Mouse (Mus musculus) thymus, adult 18-20 months (tissue): ENCODE data around the gene Traf4.
A peak's percentile ranks its signal among the peaks of the same experiment; 100 is the strongest.
"Not testable (repeated sequence)": the region's sequence is repeated elsewhere in the genome, so short reads cannot be mapped to it uniquely, and the experiment has no call there.

Source experiments
- DNase-seq, 2 experiments: peaks; one replicate each; pipeline ENCODE4 v3.0.0; 2022; ENCODE audit warnings: mixed read lengths in 2 of 2

Gene Traf4

DNA sequence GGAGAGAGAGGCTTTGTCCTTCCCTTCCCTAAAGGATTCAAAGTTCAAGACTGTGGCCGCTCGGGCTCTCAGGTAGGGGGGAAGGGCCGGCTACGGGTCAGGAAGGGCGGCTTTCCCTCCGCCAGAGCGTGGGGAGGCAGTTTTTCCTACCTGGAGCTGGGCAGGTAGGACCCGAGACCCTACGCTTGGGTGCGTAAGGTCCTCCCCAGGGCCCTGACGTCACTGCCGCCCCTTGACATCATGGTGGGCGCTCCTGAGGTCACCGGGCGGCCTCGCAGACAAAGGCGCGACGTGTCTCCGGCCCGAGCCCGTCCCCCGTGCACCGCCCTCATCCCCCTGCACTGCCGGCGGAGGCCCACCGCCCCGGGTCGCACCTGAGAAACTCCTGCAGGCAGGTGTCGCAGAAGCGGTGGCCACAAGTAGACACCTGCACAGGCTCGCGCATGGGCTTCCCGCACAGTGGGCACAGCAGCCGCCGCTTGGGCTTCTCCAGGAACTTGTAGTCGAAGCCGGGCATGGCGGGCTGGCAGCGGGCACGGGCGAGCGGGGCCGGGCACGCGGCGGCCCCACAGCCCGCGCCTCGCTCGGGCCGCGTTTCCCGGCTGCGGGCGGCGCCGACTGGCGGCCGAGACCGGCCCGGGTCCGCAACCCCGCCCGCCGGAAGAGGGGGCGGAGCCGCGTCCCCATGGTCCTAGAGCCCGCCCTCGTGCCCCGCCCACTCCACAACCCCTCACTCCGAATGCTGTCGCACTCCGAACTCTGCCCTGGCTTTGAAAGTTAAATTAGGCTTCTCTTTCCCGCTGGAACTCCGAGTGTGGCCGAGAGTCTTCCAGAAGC lies at the start of gene Traf4:
TSS of gene Traf4 (minus strand) at position 666 of the 837 bp plus-strand sequence.
- peak; percentile 69 to 77 for DNase-seq

- DNase-seq, result peak in 1 of 2 experiments; percentile 19
Measured at GRCm38 (mm10) chr11:78213086-78213817, 47.9 kb upstream of the Traf4 start.

DNA sequence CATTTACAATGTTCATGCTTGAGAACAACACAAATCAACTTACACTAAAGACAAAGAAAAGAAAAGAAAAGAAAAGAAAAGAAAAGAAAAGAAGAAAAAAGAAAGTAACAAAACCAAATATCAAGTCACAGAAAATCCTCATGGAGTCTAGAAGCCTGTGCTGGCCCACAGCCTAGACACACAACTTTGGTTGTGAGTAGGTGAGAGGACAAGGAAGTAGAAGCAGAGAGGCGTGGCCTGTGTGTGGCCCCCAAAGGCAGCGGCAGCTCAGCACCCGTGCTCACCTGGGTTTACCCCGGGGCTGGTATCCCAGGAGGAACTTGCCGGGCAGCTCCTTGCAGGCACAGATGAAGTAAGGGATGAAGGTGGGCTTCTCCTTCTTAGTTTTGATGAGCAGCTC lies 46.1 kb upstream of the Traf4 start:
- no peak for DNase-seq

DNA sequence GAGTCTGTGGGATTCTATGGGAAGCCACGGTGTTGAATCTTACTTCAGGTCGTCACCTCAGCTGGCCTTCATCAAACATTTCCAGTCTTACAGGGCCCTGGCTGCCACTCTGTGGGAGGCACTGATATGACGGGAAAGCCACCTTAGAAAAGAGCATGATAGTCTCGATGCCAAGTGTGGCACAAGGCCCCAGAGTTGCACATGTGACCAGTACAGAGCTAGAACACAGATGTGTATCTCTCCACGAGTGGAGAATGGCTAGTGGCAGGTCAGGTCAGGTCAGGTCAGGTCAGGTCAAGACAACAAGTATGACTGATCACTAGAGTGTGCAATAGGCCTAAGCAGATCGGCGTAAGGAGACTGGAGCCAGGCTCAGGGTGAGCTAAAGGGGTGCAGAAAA lies 45.2 kb upstream of the Traf4 start:
- no peak for DNase-seq

DNA sequence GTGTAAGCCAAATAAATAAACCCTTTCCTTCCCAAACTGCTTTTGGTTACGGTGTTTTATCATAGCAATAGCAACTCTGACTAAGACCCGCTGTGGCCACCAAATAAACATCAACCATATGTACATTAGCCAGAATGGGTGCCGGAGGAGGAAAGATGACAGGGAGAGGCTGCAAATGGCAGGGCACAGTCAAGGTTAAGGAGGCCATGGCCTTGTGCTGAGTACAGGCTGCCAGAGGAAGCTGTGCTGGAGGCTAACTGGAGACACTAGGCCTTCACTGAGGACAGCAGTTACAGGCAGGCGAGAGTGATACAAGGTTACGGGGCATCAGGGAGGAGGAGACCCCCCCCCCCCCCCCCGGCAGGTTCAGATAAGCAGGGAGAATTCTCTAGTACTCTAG lies 44.5 kb upstream of the Traf4 start:
- no peak for DNase-seq

- no peak for DNase-seq
Measured at GRCm38 (mm10) chr11:78207190-78207589, 41.8 kb upstream of the Traf4 start.

GRCm38 (mm10) chr11:78205361-78206206 lies 40.2 kb upstream of the Traf4 start:
- DNase-seq, result no peak

- no peak for DNase-seq
Measured at GRCm38 (mm10) chr11:78204287-78204686, 38.9 kb upstream of the Traf4 start.

DNA sequence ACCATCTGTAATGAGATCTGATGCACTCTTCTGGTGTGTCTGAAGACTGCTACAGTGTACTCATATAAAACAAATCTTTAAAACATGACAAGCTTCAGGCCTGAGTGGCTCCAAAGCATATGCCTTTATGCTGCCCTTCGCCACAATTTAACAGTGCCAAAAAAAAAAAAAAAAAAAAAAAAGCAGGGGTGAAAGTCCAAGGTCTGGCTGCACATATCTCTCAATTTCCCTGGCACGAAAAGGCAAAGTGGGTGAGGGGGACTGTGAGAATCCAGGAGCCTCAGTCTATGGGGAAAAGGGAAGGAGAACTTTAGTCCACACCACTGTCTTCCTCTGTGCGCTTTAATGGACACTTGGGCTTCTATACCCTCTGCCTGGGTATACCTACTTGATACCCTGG lies 37.0 kb upstream of the Traf4 start:
- DNase-seq, result no peak

DNA sequence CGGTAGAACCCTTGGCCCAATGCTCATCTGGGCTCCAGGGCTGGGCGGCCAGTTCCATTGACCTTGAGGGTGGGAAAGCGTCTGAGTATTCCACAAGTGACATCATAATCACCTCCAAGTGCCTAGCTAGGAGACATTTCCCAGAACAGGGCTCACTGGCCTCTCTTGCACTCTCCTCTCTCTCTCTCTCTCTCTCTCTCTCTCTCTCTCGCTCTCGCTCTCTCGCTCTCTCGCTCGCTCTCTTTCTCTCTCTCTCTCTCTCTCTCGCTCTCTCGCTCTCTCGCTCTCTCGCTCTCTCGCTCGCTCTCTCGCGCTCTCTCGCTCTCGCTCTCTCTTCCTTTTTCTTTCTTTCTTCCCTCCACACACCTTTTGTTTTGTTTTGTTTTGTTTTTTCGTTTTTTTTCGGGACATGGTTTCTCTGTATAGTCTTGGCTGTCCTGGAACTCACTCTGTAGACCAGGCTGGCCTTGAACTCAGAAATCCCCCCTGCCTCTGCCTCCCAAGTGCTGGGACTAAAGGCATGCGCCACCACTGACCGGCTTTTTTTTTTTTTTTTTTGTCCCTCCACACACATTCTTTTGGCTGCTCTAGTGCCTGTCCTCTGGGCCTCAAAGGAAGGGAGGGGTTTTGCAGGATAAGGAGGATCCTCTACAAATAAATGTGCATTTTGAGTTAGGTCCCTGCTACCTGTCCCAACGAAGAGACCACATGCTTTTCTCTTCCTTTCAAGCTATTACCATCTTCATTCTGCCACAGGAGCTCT lies 29.9 kb upstream of the Traf4 start:
- DNase-seq, result no peak

- DNase-seq, result peak; percentile 23 to 33
Measured at GRCm38 (mm10) chr11:78194411-78195100, 29.2 kb upstream of the Traf4 start.

GRCm38 (mm10) chr11:78193113-78193512 lies 27.7 kb upstream of the Traf4 start, which contains the start of gene Proca1:
TSS of gene Proca1 (plus strand) at chr11:78193392.
- DNase-seq, result no peak

- DNase-seq, result no peak
Measured at GRCm38 (mm10) chr11:78190041-78190440, 24.7 kb upstream of the Traf4 start.

- no peak for DNase-seq
Measured at GRCm38 (mm10) chr11:78189234-78190040, 24.0 kb upstream of the Traf4 start.

DNA sequence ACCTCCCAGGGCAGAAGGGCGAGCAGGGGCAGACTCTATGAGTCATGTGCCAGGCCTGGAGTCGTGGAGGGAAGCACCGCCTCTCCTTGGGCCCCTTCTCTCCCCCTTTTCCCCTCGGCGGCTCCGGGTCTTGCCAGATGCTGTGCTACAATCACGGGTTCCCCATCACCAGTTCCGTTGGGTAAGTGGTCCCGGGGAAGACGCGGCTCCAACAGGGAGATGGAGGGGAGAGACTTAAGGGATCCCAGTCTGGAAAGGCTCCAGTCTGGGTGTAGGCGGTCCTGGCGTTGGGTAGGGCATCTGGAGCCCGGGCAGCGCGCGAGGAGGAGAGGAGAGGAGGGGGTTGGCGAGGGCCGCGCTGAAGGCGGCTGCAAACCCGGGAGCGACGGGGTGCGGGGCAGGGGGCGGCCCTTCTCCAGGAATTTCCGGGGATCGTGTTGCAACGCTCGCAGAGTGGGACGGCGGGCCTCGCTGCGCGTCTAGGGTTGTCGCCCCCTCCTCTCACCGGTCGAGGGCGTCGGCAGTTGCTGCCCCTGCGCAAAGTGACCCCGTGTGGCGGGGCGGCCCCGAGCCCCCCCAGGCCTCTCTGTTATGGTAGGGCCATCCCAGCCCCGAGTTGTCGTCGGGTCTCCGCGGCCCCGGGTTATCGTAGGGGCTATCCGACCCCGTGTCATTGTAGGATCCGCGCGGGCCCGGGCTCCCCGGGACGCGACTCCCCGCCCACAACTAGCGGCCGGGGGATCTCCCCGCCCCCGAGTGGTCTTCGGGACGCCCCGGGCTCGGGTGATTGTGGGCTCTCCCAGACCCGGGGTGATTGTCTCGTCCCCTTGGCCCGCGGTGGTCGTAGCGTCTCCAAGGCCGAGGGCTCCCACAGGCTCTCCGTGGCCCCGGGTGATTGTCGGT lies 23.2 kb upstream of the Traf4 start, which contains the start of gene Rab34:
TSS of gene Rab34 (plus strand) at position 100 of the 903 bp plus-strand sequence.
- DNase-seq, result no peak

DNA sequence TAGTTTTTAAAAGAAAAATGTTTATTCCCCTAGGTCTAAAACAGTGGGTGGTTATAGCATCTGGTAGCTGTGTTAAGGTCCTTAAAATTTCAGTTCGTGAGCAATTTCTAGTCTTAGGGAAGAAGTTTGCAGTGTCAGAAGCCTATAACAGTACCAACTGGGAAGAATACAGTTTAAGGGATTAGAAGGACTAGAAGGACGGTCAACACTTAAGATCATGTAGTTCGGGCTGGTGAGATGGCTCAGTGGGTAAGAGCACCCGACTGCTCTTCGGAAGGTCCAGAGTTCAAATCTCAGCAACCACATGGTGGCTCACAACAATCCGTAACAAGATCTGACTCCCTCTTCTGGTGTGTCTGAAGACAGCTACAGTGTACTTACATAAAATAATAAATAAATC lies 19.3 kb upstream of the Traf4 start:
- DNase-seq, result not testable (repeated sequence)

- no peak for DNase-seq
Measured at GRCm38 (mm10) chr11:78183884-78184514, 18.6 kb upstream of the Traf4 start.

- peak; percentile 60 to 78 for DNase-seq
Measured at GRCm38 (mm10) chr11:78182961-78183844, 17.8 kb upstream of the Traf4 start, which contains the start of gene Rpl23a. TSS of gene Rpl23a (minus strand) at chr11:78183584.
